Mouse (Mus musculus) embryonic facial prominence, embryonic 12.5 days (tissue): ENCODE data around the gene Capns2. TPM values are rescaled to one million over a fixed set of nuclear protein-coding genes. Genes with fewer than 3 reads are reported as not detected.

Experiments
- ATAC-seq: fragments of 200-750 bp; cut with Nextera tagmentation; 2 replicates; pipeline ENCODE4 v1.8.0; 2017; ENCODE audit not compliant: insufficient number of reproducible peaks, insufficient read depth, low FRiP score, low TSS enrichment
- H3K27ac ChIP-seq: fragments of 300-500 bp; sonication (generic); 2 replicates; pipeline ENCODE4 v1.5.1; 2016; ENCODE audit warnings: mild to moderate bottlenecking
- H3K27me3 ChIP-seq: fragments of 300-500 bp; sonication (generic); 2 replicates; pipeline ENCODE4 v1.6.1; 2016; ENCODE audit warnings: mild to moderate bottlenecking, moderate library complexity
- H3K36me3 ChIP-seq: fragments of 300-500 bp; sonication (generic); 2 replicates; pipeline ENCODE4 v1.6.1; 2016; ENCODE audit warnings: mild to moderate bottlenecking
- H3K4me1 ChIP-seq: fragments of 300-500 bp; sonication (generic); 2 replicates; pipeline ENCODE4 v1.6.1; 2016
- H3K4me2 ChIP-seq: fragments of 300-500 bp; sonication (generic); replicated peaks from 2 replicates; pipeline ENCODE4 v1.6.1; 2016; ENCODE audit warnings: mild to moderate bottlenecking, moderate library complexity
- H3K4me3 ChIP-seq: fragments of 300-500 bp; sonication (generic); 2 replicates; pipeline ENCODE4 v1.5.1; 2016; ENCODE audit warnings: mild to moderate bottlenecking
- H3K9ac ChIP-seq: fragments of 300-500 bp; sonication (generic); 2 replicates; pipeline ENCODE4 v1.6.1; 2016; ENCODE audit warnings: mild to moderate bottlenecking, moderate library complexity
- H3K9me3 ChIP-seq: fragments of 300-500 bp; sonication (generic); 2 replicates; pipeline ENCODE4 v1.6.1; 2016; ENCODE audit warnings: mild to moderate bottlenecking, moderate library complexity
- WGBS: fragments of 180-500 bp; shearing (Covaris S2); methylation state at CpG from one replicate; pipeline ENCODE4 v1.1.7; 2016; 5-methylcytosine and 5-hydroxymethylcytosine counted together
- polyA plus RNA-seq: library from polyadenylated mRNA; unstranded; fragments of >200 nt; fragmentation: Nextera tagmentation; extraction: Ambion mirVana; gene quantifications from 2 replicates; pipeline ENCODE4 v1.2.1, GENCODE M21; 2016

The Capns2 gene
- polyA plus RNA-seq: 0.38 and 0.53 TPM in 2 replicates

DNA sequence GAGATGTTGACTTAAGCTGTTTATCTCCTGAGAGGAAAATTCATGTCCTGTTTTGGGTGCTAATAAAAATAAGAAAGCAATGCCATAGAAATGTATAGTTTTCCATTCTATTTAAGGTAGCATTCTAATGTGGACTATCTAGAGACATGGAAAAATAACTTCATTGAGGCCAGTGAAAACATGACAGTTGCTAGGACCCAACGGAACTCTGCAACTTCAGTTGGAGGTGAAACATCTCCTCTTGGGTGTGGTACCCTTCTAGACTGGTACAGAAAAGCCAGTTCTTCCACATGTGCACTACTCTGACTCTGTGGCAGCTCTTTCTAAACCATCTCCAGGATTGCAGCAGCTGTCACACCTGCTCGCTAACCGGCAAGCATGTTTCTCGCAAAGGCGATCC is at the start of gene Capns2:
Gene Capns2, plus strand, starts transcription at position 301 of the 400 bp plus-strand sequence.
- no peak within 1 kb of the TSS for H3K9ac ChIP-seq
- ATAC-seq: no peak
- H3K4me1 ChIP-seq: no peaks in the 10 kb centered on the region
- 94% methylated on average over 5 of the region's 5 CpGs for WGBS
- H3K9me3 ChIP-seq: no peaks in the 10 kb centered on the region
- H3K27ac ChIP-seq: no peak within 1 kb of the TSS
- H3K27me3 ChIP-seq: no peaks in the 10 kb centered on the region
- H3K4me3 ChIP-seq: no peak within 1 kb of the TSS
- no peaks in the 10 kb centered on the region for H3K36me3 ChIP-seq
- H3K4me2 ChIP-seq: no peak within 1 kb of the TSS

DNA sequence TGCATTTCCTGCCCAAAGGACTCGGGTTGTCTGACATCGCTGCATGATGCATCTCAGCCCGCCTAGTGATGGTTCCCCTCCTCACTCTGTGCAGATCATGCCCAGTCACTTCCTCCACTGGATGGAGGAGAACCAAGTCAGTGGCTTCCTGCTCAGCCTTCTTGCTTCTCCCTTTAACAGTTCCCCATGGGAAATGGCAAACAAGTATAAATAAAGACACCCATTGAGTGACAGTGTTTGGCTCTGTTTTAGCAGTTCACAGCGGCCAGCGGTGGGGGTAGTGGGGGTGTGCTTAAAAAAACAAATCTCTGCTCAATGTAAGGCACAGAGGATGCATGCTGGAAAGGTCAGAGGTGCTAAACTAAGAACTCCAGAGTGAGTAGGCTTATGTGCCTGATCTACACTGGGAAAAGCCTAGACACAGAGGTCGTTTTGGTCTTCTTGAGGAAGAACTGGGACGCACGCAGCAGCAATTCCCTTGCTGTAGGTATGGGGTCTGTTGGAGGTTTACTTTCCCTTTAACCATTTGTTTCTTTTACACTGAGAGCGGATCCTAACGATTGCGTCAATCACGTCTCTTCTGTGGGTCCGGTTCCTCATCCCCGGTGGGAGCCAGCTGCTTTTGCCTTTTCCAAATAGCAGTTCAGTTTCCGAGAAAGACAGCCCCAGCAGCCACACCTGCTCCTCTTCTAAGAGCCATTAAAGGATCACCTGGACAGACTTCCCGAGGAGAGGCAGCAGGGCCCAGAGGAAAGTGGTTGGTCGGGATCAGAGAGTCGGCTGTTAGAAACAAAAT is 47.8 kb upstream of the Capns2 start:
- no peak overlapping the region for H3K27ac ChIP-seq
- H3K9ac ChIP-seq: no peak overlapping the region
- WGBS: 64% methylated on average over 18 of the region's 18 CpGs
- peaks cover 44% of the 10 kb centered on the region for H3K36me3 ChIP-seq
- H3K4me2 ChIP-seq: no peak overlapping the region
- no peak for ATAC-seq
- no peaks in the 10 kb centered on the region for H3K9me3 ChIP-seq
- no peaks in the 10 kb centered on the region; the same call in 1 of the 2 replicates for H3K27me3 ChIP-seq
- no peak overlapping the region for H3K4me3 ChIP-seq
- H3K4me1 ChIP-seq: peaks cover 10% of the 10 kb centered on the region; the same call in 1 of the 2 replicates

GRCm38 (mm10) chr8:92854673-92855072 is 46.5 kb upstream of the Capns2 start:
- Histone ChIP-seq H3K9me3 (no peaks in the 10 kb centered on the region), H3K9ac (no peak overlapping the region), H3K27ac (no peak overlapping the region), H3K27me3 (no peaks in the 10 kb centered on the region; the same call in 1 of the 2 replicates), H3K36me3 (peaks cover 31% of the 10 kb centered on the region), H3K4me3 (peak overlapping the region; percentile 49), H3K4me2 (peak overlapping the region; percentile 75), H3K4me1 (peaks cover 10% of the 10 kb centered on the region; the same call in 1 of the 2 replicates)
- WGBS: 81% methylated on average over 3 of the region's 3 CpGs
- no peak for ATAC-seq

- H3K27ac ChIP-seq: no peak within 1 kb of the TSS
- peaks cover 24% of the 10 kb centered on the region for H3K36me3 ChIP-seq
- ATAC-seq: peak; percentile 53; the same call in 1 of the 2 replicates
- no peaks in the 10 kb centered on the region for H3K9me3 ChIP-seq
- WGBS: 1% methylated on average over 50 of the region's 50 CpGs
- H3K4me3 ChIP-seq: peak within 1 kb of the TSS; percentile 49
- H3K4me2 ChIP-seq: peak within 1 kb of the TSS; percentile 75
- H3K9ac ChIP-seq: peak within 1 kb of the TSS; percentile 56
- peaks cover 3% of the 10 kb centered on the region; the same call in 1 of the 2 replicates for H3K4me1 ChIP-seq
- no peaks in the 10 kb centered on the region; the same call in 1 of the 2 replicates for H3K27me3 ChIP-seq
These were observed 45.9 kb upstream of the Capns2 start, which contains the start of gene Lpcat2 for GRCm38 (mm10) chr8:92855171-92855894. Lpcat2 (plus strand) TSS chr8:92855339.

DNA sequence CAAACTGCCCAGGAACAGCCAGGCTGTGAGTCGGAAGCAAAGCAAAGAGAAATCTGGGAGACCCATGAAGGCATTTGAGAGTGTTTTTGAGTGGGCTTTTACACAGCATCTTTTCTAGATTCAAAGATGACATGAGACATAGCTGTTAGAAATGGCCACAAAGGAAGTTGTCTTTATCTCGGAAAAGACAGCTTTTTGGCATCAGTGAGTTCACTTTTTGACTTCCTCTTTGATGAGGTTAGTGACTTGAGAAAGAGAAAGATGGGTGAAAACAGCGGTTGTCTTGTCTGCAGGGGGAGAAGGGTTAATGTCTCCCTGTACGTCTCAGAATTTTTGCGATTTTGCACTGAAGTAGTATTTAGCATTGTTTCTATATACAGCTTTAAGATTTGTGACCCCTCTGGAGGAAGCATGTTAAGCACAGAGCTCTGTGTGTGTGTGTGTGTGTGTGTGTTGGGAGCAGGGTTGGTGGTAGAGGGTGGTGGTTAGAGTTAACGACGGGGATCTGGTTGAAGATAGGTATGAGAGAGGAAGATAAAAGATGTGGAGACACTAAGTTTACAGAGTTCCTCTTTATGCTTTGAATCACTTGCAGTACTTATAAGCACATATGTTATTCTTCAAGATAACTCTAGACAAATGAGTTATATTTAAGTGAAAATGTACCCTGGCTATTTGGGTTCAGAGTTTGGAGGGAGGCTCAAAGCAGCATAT is 44.8 kb upstream of the Capns2 start:
- Histone ChIP-seq H3K27me3 (no peaks in the 10 kb centered on the region; the same call in 1 of the 2 replicates), H3K36me3 (peaks cover 15% of the 10 kb centered on the region), H3K4me2 (peak overlapping the region; percentile 75; the same call in 1 of the 2 replicates), H3K4me3 (no peak overlapping the region), H3K9me3 (no peaks in the 10 kb centered on the region), H3K9ac (no peak overlapping the region), H3K27ac (no peak overlapping the region), H3K4me1 (no peaks in the 10 kb centered on the region)
- ATAC-seq: no peak
- 88% methylated on average over 7 of the region's 7 CpGs for WGBS

GRCm38 (mm10) chr8:92858475-92859182 is 42.6 kb upstream of the Capns2 start:
- H3K4me1 ChIP-seq: no peaks in the 10 kb centered on the region
- H3K9ac ChIP-seq: no peak overlapping the region
- H3K36me3 ChIP-seq: no peaks in the 10 kb centered on the region
- H3K9me3 ChIP-seq: no peaks in the 10 kb centered on the region
- H3K4me2 ChIP-seq: no peak overlapping the region
- no peak for ATAC-seq
- H3K27ac ChIP-seq: no peak overlapping the region
- no peak overlapping the region for H3K4me3 ChIP-seq
- WGBS: 81% methylated on average over 14 of the region's 14 CpGs
- no peaks in the 10 kb centered on the region; the same call in 1 of the 2 replicates for H3K27me3 ChIP-seq

GRCm38 (mm10) chr8:92861977-92862376 is 39.2 kb upstream of the Capns2 start:
- WGBS: 88% methylated on average over 1 of the region's 1 CpGs

GRCm38 (mm10) chr8:92870281-92870680 is 30.9 kb upstream of the Capns2 start:
- peaks cover 3% of the 10 kb centered on the region; the same call in 1 of the 2 replicates for H3K4me1 ChIP-seq
- H3K27ac ChIP-seq: no peak overlapping the region
- H3K4me3 ChIP-seq: no peak overlapping the region
- no peak for ATAC-seq
- no peaks in the 10 kb centered on the region for H3K27me3 ChIP-seq
- no peak overlapping the region for H3K9ac ChIP-seq
- H3K36me3 ChIP-seq: no peaks in the 10 kb centered on the region
- H3K4me2 ChIP-seq: no peak overlapping the region
- 55% methylated on average over 7 of the region's 7 CpGs for WGBS
- no peaks in the 10 kb centered on the region for H3K9me3 ChIP-seq

More at GRCm38 (mm10) chr8:92861977-92862376, 39.2 kb upstream of the Capns2 start:
- H3K27me3 ChIP-seq: no peaks in the 10 kb centered on the region
- no peak overlapping the region for H3K9ac ChIP-seq
- no peaks in the 10 kb centered on the region for H3K9me3 ChIP-seq
- no peak for ATAC-seq
- H3K4me1 ChIP-seq: no peaks in the 10 kb centered on the region
- H3K27ac ChIP-seq: no peak overlapping the region
- H3K4me3 ChIP-seq: no peak overlapping the region
- H3K4me2 ChIP-seq: no peak overlapping the region
- no peaks in the 10 kb centered on the region for H3K36me3 ChIP-seq

GRCm38 (mm10) chr8:92872063-92872759 is 29.0 kb upstream of the Capns2 start:
- Histone ChIP-seq H3K9ac (no peak overlapping the region), H3K9me3 (no peaks in the 10 kb centered on the region), H3K36me3 (no peaks in the 10 kb centered on the region), H3K4me2 (no peak overlapping the region), H3K4me3 (no peak overlapping the region), H3K4me1 (peaks cover 3% of the 10 kb centered on the region; the same call in 1 of the 2 replicates), H3K27ac (no peak overlapping the region), H3K27me3 (no peaks in the 10 kb centered on the region)
- WGBS: 41% methylated on average over 10 of the region's 10 CpGs
- ATAC-seq: no peak

GRCm38 (mm10) chr8:92875795-92876194 is 25.4 kb upstream of the Capns2 start:
- Histone ChIP-seq H3K9ac (no peak overlapping the region), H3K36me3 (peaks cover 10% of the 10 kb centered on the region), H3K9me3 (0 out of 2 replicates have a peak, but pooled peaks cover 2% of the 10 kb centered on the region), H3K4me3 (no peak overlapping the region), H3K27ac (no peak overlapping the region), H3K27me3 (no peaks in the 10 kb centered on the region), H3K4me1 (peaks cover 3% of the 10 kb centered on the region; the same call in 1 of the 2 replicates), H3K4me2 (no peak overlapping the region)
- no peak for ATAC-seq
- WGBS: 68% methylated on average over 10 of the region's 10 CpGs
